Mouse (Mus musculus) bone marrow, adult 2 months (tissue): ENCODE results near the gene Tmem50a.

Experiments used
- CTCF ChIP-seq: fragments of 200-500 bp; IDR thresholded peaks from 2 replicates; pipeline ENCODE4 v1.5.1; 2011; ENCODE audit warnings: low read length, control low read depth; ENCODE audit not compliant: control insufficient read depth, insufficient read depth
- POLR2A ChIP-seq: fragments of 200-500 bp; IDR thresholded peaks from 2 replicates; pipeline ENCODE4 v1.6.1; 2011; ENCODE audit warnings: low read depth, mild to moderate bottlenecking, control low read depth, low read length, borderline replicate concordance; ENCODE audit not compliant: control insufficient read depth

- peak; percentile 58 for TF ChIP-seq CTCF
- no peak for TF ChIP-seq POLR2A
Measured at GRCm38 (mm10) chr4:134880041-134880440, 34.8 kb downstream of the Tmem50a start.
